Mouse (Mus musculus): ENCODE data around the gene Hipk4.

Gene Hipk4

DNA sequence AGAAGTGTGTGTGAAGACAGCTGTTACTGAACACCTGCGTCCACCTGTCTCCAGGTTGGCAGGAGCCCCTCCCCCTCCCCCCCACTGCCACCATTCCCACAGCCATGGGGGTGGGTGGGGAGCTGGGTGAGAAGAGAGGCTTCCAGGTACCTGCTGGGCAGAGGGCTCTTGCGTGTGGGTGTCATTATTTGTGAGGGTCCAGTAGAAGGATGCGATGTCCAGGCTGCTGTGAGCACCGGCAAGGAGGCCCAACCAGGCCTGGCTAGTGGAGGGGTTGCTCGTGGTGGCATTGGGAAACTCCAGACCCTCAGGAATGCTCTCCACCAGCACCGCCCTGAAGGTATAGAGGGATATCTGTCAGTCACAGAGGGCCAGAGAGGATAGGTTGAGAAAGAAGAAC lies 17.9 kb downstream of the Hipk4 start:
- DNase-seq (ENCODE audit: low spot score in 2 of 2) = no peak

DNA sequence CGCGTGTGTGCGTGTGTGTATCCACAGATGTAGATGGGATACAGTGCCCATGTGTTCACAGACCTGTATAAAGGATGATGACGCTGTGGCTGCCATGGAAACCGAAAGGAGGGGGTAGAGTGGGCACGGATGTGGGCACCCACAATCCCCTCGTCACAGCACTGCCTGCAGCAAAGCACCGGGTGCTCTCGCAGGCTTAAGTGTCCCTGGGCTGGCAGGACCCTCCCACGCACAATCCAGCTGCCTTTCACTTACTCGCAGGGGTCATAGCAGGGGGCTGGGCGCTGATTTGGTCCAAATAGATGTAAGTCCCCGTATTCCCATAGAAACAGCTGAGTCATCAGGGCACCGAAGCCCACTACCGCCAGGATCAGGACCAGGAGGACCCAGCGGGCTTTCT lies 18.4 kb downstream of the Hipk4 start:
- no peak for DNase-seq (ENCODE audit: low spot score in 2 of 2)

DNA sequence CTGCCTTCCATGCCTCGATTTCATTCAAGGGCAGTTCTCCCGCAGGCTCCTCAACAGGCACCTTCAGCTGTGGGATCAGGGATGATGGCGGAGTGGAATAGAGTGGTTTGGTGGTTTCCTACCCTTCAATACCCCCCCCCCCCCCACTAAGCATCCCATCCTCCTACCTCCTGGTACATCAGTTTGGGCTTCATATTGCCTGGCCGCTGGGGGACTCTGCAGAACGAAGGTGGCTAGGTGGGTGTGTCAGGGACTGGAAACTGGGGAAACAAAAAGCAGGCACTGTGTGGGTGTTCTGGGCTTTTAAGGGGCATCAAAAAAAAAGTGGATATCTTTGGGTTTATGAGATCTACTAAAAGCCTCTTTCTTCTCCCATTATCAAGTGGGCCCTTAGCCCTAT lies 18.9 kb downstream of the Hipk4 start:
- DNase-seq (ENCODE audit: low spot score in 2 of 2) = no peak

DNA sequence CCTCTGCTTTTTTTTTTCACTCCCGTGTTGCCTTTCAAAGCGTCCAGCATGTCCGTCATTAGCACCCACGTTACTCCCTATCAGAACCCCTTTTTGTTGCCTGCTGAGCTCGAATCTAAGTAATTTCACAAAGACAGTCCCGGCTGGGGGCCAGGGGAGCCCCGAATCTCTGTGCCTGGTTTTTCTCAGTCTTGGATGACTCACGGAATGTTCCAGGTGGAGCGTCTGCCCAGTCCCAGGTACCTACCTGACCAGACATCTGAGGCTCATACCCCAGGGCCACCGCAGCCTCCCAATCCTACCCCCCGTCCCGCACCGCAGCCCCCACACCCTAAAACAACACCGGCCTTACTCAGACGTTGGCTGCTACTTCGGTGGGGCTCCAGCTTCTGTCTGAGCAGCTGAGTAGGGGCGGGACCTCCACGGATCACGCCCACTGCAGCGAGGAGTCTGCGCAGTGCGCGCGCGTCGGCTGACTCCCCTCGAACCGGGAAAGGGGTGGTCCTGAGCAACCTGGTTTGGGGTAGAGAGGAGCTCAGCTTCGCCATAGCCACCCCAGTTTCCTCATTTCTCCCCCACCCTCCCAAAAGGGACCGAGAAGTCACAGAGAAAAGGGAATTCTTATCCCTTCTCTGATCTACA lies 19.4 kb downstream of the Hipk4 start:
- DNase-seq (ENCODE audit: low spot score in 2 of 2) = peak; percentile 69 to 78

DNA sequence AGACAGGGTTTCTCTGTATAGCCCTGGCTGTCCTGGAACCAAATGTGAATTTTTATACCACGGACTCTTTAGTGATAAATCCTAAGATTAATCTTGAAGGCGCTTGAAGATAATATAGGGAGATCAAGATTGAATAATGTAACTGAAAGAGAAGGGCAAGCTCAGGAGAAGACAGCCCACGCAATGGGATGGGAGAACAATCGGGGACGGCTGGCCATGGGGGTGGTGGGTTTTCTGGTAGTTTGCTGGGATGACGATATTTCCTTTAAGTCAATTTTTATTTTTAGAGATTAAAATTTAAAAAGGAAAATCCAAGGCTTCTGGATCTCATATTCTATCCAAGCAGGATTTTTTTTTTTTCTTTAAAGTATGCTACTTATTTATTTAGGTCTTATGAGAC lies 20.0 kb downstream of the Hipk4 start:
- no peak for DNase-seq (ENCODE audit: low spot score in 2 of 2)

DNA sequence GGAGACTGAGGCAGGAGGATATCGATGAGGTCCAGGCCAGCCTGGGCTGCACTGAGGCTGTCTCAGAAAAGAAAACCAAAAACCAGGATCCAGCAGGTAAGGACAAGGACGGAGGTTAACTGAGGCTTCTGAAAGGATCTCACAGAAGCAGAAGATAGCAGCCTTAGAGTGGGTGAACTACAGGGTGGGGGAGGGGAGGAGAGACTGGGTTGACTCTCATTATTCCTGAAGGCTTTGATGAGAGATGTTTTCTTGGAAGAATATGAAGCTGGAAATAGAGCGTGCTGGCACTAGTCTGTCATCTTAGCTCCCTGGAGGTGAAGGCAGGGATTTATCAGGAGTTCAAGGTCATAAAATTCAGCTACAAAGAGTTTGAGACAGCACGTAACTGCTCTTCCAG lies 20.8 kb downstream of the Hipk4 start:
- DNase-seq (ENCODE audit: low spot score in 2 of 2) = no peak

DNA sequence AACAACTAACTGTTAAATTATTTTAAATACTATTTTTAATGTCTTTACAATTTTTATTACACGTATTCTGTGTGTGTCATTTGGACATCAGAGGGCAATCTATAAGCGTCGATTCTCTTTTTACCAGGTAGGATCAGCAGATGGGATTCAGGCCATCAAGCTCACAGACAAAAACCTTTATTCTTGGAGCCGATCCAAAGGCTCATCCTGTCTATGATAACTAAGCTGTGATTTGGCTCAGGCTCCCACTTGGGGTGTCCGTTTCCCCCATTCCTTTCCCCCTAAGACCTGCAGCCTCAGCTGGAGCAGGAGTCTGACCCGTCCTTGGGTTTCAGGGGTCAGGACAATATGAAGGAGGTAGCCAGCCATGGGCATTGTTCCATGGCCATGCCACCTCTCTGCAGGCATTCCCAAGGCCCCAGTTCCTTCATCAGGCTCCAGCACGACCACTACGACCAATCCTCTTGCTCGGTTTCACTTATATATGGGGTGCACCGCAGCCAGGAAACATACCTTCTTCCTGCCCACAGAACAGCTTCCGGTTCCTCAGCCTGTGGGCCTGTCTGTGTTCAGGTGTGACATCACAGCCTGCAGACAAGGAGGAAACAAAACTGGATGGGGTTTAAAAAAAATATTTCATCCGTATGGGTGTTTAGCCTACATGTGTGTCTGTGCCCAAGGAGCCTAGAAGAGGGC lies 21.8 kb downstream of the Hipk4 start:
- no peak for DNase-seq (ENCODE audit: low spot score in 2 of 2)

DNA sequence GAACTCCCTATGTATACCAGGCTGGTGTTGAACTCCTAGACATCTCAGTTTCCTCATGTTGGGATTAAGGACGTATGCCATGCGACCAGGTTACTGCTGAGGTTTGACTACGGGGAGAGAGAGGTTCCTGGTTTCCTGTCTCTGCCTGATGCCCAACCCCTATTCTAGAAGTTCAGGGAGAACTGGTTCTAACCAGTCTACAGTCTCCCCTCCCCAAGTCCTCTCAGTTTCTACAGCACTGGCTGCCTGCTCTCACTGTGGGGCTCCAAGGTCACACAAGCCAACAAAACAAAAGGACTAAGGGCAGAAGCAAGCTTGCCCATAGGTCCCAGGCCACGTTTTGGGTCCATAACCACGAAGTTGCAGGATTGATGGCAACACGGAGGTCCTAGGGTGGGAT lies 26.5 kb downstream of the Hipk4 start:
- no peak for DNase-seq (ENCODE audit: low spot score in 2 of 2)

DNA sequence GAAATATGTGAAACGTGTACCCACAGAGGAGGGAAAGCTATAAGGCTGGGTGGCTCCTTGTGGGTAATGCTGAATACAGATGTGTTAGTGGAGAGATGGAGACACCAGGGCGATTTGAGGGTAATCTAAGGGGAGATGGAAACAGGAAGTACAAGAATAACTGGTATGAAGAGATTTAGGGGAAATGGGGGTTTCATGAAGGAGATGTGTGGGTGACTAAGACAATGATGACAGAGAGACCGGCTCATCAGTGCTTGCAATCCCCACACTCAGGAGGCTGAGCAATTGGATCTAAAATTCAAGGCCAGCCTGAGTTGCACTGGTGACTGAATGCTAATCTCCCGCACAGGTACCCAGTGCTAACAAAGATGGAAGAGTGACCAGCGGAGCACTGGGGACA lies 29.0 kb downstream of the Hipk4 start:
- DNase-seq (ENCODE audit: low spot score in 2 of 2) = no peak

DNA sequence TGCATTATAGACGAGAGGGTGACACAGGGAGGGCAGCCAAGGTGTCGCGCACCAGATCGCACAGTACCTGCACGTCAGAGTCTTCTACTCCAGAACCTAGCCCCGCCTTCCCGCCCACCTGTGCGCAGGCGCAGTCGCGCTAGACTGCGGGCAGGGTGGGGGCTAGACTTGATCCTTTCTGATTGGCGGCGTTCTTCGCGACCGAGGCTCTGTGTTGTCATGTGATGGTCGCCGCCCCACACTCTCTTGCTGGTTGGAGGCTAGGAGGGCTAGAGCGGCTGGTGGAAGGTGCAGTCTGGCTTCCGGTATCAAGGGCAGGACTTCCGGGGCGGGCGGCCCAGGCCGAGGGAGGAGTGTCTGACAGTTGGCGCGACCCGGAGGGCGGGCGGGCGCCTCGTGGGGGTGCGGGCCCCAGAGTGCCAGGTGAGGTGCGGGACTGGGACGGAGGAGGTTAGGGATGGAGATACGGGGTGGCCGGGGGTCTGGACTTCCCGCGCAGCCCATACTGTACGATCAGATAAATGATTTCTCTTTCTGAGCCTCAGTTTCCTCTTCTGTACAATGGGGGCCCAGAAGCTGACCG lies 30.0 kb downstream of the Hipk4 start, which contains the start of the genes Pld3 and 2310022A10Rik:
Gene Pld3, minus strand, starts transcription at position 288 of the 583 bp plus-strand sequence.
Gene 2310022A10Rik, plus strand, starts transcription at position 303 of the 583 bp plus-strand sequence.
- DNase-seq (ENCODE audit: low spot score in 2 of 2) = peak; percentile 91 to 96

DNA sequence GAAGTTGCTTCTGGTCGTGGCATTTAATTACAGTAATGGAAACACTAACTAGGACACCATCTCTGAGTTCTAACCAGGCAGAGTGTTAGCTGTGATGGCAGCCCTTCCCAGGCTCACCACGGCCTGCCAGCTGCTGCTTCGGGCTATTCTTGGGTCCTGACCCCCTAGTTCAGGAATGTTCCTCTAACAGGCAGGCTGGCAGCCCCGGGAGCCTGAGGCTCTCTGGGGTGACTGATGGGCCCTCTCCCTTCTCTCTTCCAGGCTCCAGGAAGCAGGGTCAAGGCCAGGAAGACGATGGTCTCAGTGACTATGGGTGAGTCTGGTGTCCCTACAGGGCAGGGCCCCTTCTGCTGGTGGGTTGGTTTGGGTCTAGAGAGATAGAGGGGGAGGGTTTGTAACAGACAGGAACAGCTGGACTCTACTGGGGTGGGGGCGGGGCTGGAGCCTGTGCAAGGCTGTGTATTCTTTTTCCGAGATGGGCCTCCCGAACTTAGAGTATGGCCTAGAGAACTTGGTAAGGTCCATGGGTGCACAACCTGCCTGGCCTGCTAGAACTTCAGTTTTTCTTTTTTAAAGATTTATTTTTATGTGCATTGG lies 37.3 kb downstream of the Hipk4 start:
- DNase-seq (ENCODE audit: low spot score in 2 of 2) = no peak

DNA sequence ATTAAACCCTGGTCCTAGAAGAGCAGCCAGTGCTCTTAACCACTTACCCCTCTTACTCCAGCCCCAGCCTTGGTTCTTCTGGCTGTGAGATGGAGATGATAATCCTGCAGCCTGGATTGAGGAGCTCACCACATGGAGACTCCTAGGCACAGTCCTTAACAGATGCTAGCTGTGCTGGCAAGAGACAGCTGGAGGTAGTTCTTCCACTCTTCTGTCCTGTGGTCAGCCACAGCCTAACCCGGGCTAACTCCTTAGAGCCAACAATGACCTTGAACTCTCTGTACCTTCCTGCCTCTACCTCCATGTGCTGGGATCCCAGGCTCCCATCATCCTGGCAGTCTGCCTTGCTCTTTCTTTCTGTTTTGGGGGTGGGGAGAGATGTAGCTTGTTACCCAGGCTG lies 37.9 kb downstream of the Hipk4 start:
- DNase-seq (ENCODE audit: low spot score in 2 of 2) = no peak

DNA sequence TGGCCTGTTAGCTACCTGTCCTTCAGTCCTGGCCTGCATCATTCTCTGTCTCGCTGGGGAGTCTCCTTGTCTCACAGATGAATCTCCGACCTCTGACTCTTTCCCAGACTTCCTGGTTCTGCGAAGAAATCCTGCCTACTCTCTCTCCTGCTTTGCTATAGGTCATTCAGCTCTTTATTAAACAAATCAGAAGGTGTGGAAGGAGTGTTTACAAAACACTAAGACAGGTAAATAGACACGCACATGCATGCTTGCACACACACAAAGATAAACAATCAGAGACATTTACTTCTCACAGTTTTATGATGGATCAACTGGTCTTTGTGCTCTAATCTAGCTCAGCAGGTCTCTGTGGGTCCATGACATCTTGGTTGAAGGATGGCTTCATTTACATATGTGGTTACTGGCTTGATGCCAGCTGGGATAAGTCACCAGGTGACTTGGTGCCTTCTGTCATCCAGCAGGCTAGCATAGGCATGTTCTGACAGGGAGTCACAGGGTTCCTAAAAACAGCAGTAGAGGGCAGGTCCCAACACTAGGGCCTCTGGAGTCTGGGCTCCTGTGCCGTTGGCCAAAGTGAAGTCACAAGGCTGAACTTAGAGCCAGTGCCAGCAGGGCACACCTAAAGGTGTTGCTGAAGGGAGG lies 46.6 kb downstream of the Hipk4 start:
- peak; percentile 52 to 67 for DNase-seq (ENCODE audit: low spot score in 2 of 2)

DNA sequence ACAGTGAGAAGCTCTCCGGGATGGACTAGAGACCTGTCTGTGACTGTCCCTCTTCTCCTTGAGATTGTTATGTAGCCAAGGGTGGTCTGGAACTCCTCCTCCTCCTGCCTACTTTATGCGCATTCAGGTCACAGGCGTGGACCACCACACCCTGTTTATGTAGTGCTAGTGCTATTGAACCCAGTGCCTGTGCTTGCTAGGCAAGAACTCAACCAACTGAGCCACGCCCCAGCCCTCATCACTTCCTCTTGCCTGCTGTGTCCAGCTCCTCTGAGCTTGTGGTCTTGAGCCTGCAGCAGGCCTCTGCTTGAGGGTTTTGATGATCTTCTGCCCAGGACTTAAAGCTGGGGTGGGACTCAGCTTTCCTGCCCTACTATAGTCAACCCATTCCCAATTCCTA lies 49.1 kb downstream of the Hipk4 start:
- no peak for DNase-seq (ENCODE audit: low spot score in 2 of 2)

DNA sequence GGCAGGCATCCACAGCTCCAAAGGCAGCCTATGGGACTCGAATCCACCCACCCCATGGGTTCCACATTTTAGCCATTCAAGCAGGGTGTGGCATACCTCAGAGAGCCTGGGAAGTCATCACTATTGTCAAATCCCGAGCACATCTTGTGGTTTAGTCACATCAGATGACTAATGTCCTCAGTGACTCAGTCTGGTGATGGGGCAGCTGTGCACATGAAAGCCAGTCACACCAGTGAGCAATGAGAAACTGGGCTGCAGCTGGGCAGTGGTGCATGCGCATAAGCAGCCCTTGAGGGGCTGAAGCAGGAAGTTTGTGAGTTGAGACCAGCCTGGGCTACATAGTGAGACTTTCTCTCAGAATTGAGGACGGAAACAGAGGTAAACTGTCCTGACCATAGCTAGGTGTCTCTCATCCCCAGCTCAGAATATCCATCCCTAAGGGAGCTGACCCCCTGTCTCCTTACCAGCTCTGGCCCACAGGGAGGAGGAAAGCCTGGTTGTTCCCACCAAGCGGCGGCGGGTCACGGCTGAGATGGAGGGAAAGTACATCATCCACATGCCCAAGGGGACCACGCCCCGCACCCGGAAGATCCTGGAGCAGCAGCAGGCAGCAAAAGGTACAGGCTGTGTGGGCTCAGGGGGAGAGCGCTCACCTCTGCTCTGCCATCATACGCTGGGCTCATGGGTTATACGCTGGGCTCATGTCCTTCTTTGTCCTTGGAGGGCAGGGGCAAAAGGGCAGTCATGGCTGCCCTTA lies 51.2 kb downstream of the Hipk4 start:
- no peak for DNase-seq (ENCODE audit: low spot score in 2 of 2)

DNA sequence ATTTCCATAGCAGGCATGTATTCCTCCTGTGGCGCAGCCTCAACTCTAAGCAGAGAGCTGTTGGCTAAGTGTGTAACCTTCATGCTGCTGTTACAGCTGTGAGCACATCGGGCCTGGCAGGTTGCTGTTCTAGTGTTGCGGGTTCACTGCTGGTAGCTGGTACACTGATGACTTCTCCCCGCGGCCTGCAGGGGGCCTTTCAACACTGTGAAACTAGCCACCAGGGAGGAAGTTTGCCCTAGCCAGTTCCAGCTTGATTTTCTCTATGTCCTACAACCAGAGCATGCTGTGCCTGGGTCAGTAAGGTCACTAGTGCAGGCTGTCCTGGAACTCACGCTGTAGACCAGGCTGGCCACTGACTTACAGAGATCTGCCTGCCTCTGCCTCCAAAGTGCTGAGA lies 53.8 kb downstream of the Hipk4 start:
- DNase-seq (ENCODE audit: low spot score in 2 of 2) = peak in 1 of 2 experiments; percentile 63

DNA sequence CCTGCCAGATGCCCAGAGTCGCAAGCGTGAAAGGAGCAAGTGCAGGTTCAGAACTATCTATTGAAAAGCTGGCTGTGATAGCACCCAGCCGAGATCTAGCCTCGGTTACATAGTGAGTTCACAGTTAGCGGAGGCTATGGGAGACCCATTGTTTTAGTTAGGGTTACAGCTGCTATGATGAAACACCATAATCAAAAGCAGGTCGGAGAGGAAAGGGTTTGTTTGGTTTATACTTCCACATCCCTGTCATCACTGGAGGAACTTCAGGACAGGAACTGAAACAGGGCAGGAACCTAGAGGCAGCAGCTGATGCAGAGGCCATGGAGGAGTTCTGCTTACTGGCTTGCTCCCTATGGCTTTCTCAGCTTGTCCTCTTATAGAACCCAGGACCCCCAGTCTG lies 54.5 kb downstream of the Hipk4 start:
- DNase-seq (ENCODE audit: low spot score in 2 of 2) = no peak

DNA sequence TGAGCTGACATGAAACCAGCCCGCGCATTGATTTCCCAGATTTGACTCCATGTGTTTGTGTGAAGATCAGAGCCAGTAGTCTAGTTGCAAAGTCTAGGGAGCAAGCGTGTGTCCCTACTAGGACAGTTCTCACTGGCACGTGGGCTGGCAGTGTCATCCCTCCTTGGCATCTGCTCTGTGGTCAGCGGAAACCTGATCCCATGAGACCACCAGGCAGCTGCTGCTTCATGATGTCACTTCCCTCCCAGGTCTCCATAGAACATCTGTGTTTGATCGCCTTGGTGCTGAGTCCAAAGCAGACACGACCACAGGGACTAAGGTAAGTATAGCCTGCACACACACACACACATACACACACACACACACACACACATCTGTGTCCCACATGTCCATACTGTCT lies 55.4 kb downstream of the Hipk4 start:
- no peak for DNase-seq (ENCODE audit: low spot score in 2 of 2)

DNA sequence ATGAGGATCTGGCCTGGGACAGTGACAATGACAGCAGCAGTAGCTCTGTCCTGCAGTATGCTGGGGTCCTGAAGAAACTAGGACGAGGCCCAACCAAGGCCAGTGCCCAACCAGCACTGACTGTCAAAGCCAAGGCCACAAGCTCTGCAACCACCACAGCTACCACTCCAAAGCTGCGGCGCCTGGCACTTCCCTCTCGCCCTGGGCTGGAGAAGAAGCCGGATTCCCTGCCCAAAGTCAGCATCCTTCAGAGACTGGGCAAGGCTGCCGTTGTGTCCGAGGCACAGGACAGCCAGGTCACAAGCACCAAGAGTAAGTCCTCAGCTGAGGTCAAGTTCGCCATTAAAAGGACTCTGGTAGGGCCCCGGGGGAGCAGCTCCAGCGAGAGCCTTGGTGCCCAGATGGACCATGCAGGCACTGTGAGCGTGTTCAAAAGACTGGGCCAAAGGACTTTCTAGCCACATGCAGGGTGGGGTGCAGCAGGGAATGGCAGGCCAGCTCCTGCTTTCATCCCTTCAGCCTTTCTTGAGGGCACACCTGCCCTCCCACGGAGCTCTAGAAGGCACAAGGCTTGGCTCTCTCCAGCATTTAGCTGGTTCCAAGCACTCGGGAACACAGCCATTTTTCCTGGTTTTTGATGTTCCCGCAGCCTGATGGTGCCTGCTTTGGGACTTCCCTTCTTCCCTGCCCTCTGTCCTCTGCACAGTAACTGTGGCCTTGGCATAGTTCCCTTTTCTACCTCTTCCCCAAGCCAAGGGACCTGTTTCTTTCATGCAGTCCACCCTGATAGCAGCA lies 57.5 kb downstream of the Hipk4 start:
- DNase-seq (ENCODE audit: low spot score in 2 of 2) = no peak
